Mouse (Mus musculus): Measurements from ENCODE around the gene 4930404H24Rik. TPM values are rescaled to one million over a fixed set of nuclear protein-coding genes. Genes with fewer than 3 reads are reported as not detected.
A peak's percentile ranks its signal among the peaks of the same experiment; 100 is the strongest.

The 4930404H24Rik gene
- polyA plus RNA-seq, 1 experiment from 2014 or later = not detected

DNA sequence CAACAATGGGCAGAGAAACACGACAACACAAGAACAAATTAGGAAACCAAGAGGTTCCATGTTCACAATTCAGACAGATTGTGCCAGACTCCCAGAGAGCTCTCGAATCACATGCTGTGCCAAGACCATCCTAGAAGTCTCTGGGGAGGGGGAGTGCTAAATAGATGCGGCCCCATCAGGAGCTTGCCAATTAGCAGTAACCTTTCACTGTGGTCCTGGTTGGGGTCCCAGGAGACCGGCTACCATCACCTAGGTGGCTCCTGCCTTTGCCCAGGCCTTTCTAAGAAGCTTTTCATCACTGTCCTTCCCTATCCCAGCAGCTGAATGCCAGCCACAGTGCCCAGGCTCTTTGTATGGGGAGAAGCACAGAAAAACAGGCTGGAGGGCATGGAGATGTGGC lies 8.5 kb upstream of the 4930404H24Rik start:
- WGBS = 59% methylated on average over 4 of the region's 4 CpGs
- Histone ChIP-seq H3K4me3 (ENCODE audit: low read depth, low read length) (no peak overlapping the region), H3K4me2 (replicated peaks; ENCODE audit: low read depth, low read length) (no peak overlapping the region), H3K27me3 (ENCODE audit: control insufficient read depth, insufficient read depth, low read length) (no peaks in the 10 kb centered on the region), H3K36me3 (ENCODE audit: control insufficient read depth, insufficient read depth, low read length) (no peaks in the 10 kb centered on the region), H3K4me1 (ENCODE audit: control insufficient read depth, insufficient read depth, low read length) (peaks cover 11% of the 10 kb centered on the region), H3K27ac (ENCODE audit: low read length) (no peak overlapping the region), H3K9me3 (ENCODE audit: control insufficient read depth, low read depth, low read length) (no peaks in the 10 kb centered on the region), H3K9ac (replicated peaks; ENCODE audit: low read depth, low read length) (0 out of 2 replicates have a peak overlapping the region, but pooled peaks have one; percentile 6)
- ATAC-seq (ENCODE audit: insufficient number of reproducible peaks, insufficient read depth, low FRiP score, low read depth) = no peak

DNA sequence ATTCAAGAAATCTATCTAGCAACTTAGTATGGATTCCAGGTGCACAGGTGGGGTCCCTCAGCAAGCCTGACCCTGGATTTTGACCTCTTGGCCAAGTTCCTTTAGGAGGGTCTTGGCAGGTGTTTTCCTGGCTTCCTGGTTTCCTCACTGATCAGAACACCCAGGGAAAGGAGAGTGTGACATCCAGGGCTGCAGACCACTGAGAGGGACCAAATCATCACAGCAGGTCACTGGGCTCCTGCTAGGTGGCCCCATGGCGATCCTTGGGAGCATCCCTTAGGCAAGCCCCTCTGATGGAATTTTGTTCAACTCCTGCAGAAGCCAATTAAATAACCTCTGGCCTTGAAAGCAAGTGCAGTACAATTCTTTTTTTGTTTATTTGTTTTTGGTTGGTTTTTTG lies 2.5 kb upstream of the 4930404H24Rik start:
- Histone ChIP-seq H3K9me3 (ENCODE audit: control insufficient read depth, low read depth, low read length) (no peaks in the 10 kb centered on the region), H3K4me2 (replicated peaks; ENCODE audit: low read depth, low read length) (no peak overlapping the region), H3K27ac (ENCODE audit: low read length) (no peak overlapping the region), H3K4me1 (ENCODE audit: control insufficient read depth, insufficient read depth, low read length) (peaks cover 21% of the 10 kb centered on the region), H3K9ac (replicated peaks; ENCODE audit: low read depth, low read length) (no peak overlapping the region), H3K4me3 (ENCODE audit: low read depth, low read length) (no peak overlapping the region), H3K27me3 (ENCODE audit: control insufficient read depth, insufficient read depth, low read length) (no peaks in the 10 kb centered on the region), H3K36me3 (ENCODE audit: control insufficient read depth, insufficient read depth, low read length) (no peaks in the 10 kb centered on the region)
- WGBS = 84% methylated on average over 1 of the region's 1 CpGs
- ATAC-seq (ENCODE audit: insufficient number of reproducible peaks, insufficient read depth, low FRiP score, low read depth) = no peak

DNA sequence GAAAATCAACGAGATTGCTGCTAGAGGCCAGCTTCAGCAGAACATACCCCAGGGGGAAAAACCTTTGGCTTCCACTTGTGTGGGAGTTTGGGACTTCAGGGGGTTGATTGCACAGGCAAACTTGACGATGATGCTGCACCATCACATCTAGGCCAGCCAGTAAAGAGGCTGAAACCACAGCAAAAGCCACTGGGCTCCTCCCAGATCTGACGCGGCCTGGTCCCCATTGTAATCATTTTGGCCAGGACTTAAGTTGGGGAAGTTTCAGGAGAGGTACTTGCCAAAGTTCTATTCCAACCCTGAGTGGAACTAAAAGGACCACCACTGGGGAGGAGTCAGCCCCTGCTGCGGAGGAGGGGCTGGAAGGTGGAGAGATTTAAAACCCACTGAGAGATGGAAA lies 1.6 kb upstream of the 4930404H24Rik start:
- no peak overlapping the region for H3K9ac ChIP-seq (replicated peaks; ENCODE audit: low read depth, low read length)
- H3K4me2 ChIP-seq (replicated peaks; ENCODE audit: low read depth, low read length) = no peak overlapping the region
- WGBS = 50% methylated on average over 5 of the region's 5 CpGs
- no peaks in the 10 kb centered on the region for H3K36me3 ChIP-seq (ENCODE audit: control insufficient read depth, insufficient read depth, low read length)
- no peak for ATAC-seq (ENCODE audit: insufficient number of reproducible peaks, insufficient read depth, low FRiP score, low read depth)
- H3K27ac ChIP-seq (ENCODE audit: low read length) = no peak overlapping the region
- H3K9me3 ChIP-seq (ENCODE audit: control insufficient read depth, low read depth, low read length) = no peaks in the 10 kb centered on the region
- H3K4me3 ChIP-seq (ENCODE audit: low read depth, low read length) = no peak overlapping the region
- no peaks in the 10 kb centered on the region for H3K27me3 ChIP-seq (ENCODE audit: control insufficient read depth, insufficient read depth, low read length)
- peaks cover 21% of the 10 kb centered on the region for H3K4me1 ChIP-seq (ENCODE audit: control insufficient read depth, insufficient read depth, low read length)

DNA sequence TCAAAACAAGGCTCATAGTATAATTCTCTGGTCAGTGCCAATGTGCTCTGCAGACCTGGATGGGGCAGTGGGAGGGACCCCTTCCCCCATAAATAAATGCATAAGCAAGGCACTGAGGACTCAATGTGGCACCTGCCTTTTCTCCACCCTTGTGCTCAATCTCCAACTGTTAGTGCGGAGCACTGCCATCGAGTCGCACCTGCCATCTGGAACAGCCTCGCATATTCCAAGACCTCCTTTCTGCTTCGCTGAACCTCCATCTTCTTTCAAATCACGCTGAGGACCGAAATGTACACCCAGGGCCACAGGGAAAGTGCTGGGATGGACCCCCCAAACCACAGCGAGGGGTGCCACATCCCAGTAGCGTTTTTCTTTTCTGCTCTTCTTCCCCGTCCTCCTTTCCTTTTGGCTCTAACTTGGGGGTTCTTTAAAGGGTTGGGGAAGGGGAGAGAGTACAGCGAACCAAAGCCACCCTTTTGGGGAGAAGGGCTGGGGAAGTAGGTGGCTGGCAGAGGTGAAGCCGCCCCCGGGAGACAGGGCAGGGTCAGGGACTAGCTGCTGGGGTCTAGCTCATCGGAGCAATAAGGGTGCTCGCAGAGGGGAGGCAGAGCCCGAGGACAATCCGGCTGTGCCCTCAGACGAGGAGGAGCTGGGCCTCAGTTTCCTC lies 945 bp upstream of the 4930404H24Rik start:
- no peaks in the 10 kb centered on the region for H3K9me3 ChIP-seq (ENCODE audit: control insufficient read depth, low read depth, low read length)
- no peaks in the 10 kb centered on the region for H3K27me3 ChIP-seq (ENCODE audit: control insufficient read depth, insufficient read depth, low read length)
- H3K9ac ChIP-seq (replicated peaks; ENCODE audit: low read depth, low read length) = no peak overlapping the region; the same call in 1 of the 2 replicates
- peaks cover 26% of the 10 kb centered on the region for H3K4me1 ChIP-seq (ENCODE audit: control insufficient read depth, insufficient read depth, low read length)
- ATAC-seq (ENCODE audit: insufficient number of reproducible peaks, insufficient read depth, low FRiP score, low read depth) = no peak
- no peak overlapping the region for H3K27ac ChIP-seq (ENCODE audit: low read length)
- peak overlapping the region; percentile 54; the same call in 1 of the 2 replicates for H3K4me3 ChIP-seq (ENCODE audit: low read depth, low read length)
- no peaks in the 10 kb centered on the region for H3K36me3 ChIP-seq (ENCODE audit: control insufficient read depth, insufficient read depth, low read length)
- 13% methylated on average over 18 of the region's 18 CpGs for WGBS
- H3K4me2 ChIP-seq (replicated peaks; ENCODE audit: low read depth, low read length) = peak overlapping the region; percentile 84

DNA sequence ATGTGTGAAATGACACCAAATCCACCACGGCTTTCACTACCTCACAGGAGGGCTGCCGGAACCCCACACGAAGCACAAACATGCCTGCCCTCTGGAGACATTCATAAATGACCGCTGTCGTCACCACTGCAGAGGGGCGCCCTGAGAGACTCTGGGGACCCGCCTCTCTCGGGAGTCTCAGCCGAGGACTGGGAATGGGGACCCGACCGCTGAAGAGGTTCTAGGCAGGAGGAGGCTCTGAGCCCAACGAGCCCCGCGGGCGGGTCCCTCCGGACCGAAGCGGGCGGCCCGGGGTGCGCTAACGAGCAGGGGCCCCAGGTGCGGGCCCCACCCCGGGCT lies 442 bp upstream of the 4930404H24Rik start:
- peak; percentile 23 for ATAC-seq (ENCODE audit: insufficient number of reproducible peaks, insufficient read depth, low FRiP score, low read depth)
- H3K27me3 ChIP-seq (ENCODE audit: control insufficient read depth, insufficient read depth, low read length) = no peaks in the 10 kb centered on the region
- H3K4me2 ChIP-seq (replicated peaks; ENCODE audit: low read depth, low read length) = peak overlapping the region; percentile 84
- H3K9ac ChIP-seq (replicated peaks; ENCODE audit: low read depth, low read length) = peak overlapping the region; percentile 33; the same call in 1 of the 2 replicates
- H3K36me3 ChIP-seq (ENCODE audit: control insufficient read depth, insufficient read depth, low read length) = no peaks in the 10 kb centered on the region
- H3K4me1 ChIP-seq (ENCODE audit: control insufficient read depth, insufficient read depth, low read length) = peaks cover 28% of the 10 kb centered on the region
- H3K9me3 ChIP-seq (ENCODE audit: control insufficient read depth, low read depth, low read length) = no peaks in the 10 kb centered on the region
- H3K4me3 ChIP-seq (ENCODE audit: low read depth, low read length) = peak overlapping the region; percentile 54
- under 1% methylated on average over 24 of the region's 24 CpGs for WGBS
- H3K27ac ChIP-seq (ENCODE audit: low read length) = 0 out of 2 replicates have a peak overlapping the region, but pooled peaks have one; percentile 18

DNA sequence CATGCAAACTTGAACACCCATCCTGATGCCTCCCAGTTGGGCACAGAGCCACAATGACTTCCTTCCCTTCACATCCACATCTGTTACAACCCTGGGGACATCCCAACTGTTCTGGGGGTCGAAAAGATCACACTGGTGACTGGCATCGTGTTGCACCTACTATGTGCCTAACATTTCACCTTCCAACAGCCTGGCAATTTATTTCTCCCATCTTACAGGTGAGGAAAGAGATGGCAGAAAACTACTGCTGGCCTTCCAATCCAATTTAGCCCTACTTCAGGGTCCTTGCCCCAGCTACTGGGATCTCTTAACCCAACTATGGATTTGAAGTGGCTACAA lies 772 bp downstream of the 4930404H24Rik start:
- H3K36me3 ChIP-seq (ENCODE audit: control insufficient read depth, insufficient read depth, low read length) = no peaks in the 10 kb centered on the region
- H3K4me2 ChIP-seq (replicated peaks; ENCODE audit: low read depth, low read length) = peak overlapping the region; percentile 84
- H3K27ac ChIP-seq (ENCODE audit: low read length) = peak overlapping the region; percentile 1; the same call in 1 of the 2 replicates
- H3K4me3 ChIP-seq (ENCODE audit: low read depth, low read length) = peak overlapping the region; percentile 54
- H3K9me3 ChIP-seq (ENCODE audit: control insufficient read depth, low read depth, low read length) = no peaks in the 10 kb centered on the region
- H3K9ac ChIP-seq (replicated peaks; ENCODE audit: low read depth, low read length) = no peak overlapping the region
- H3K4me1 ChIP-seq (ENCODE audit: control insufficient read depth, insufficient read depth, low read length) = peaks cover 28% of the 10 kb centered on the region
- no peak for ATAC-seq (ENCODE audit: insufficient number of reproducible peaks, insufficient read depth, low FRiP score, low read depth)
- H3K27me3 ChIP-seq (ENCODE audit: control insufficient read depth, insufficient read depth, low read length) = no peaks in the 10 kb centered on the region
- 25% methylated on average over 2 of the region's 2 CpGs for WGBS

DNA sequence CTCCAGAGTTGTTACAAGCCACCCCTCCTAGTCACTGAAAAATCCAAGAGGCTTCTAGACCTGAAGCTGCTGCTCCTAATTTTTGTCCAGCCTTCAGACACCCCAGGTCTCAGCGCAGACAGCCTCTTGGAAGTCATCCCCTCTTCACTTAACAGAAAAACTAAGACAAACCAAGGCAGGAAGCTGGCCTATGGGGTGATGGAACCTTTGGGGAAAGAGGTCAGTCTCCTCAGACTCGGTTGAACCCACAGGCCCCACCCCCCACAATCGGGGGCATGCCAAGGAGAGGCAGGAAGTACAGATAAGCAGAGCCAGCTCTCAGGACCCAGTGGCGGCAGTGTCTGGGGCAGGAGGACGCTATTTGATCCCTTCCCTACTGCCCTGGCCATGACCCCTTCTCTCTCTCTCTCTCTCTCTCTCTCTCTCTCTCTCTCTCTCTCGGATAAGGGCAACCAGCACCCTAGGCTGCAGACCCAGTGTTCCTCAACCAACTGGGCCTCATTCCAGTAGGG lies 1.2 kb downstream of the 4930404H24Rik start:
- H3K4me2 ChIP-seq (replicated peaks; ENCODE audit: low read depth, low read length) = no peak overlapping the region
- no peaks in the 10 kb centered on the region for H3K27me3 ChIP-seq (ENCODE audit: control insufficient read depth, insufficient read depth, low read length)
- WGBS = 13% methylated on average over 6 of the region's 6 CpGs
- H3K4me3 ChIP-seq (ENCODE audit: low read depth, low read length) = no peak overlapping the region
- no peaks in the 10 kb centered on the region for H3K9me3 ChIP-seq (ENCODE audit: control insufficient read depth, low read depth, low read length)
- H3K36me3 ChIP-seq (ENCODE audit: control insufficient read depth, insufficient read depth, low read length) = no peaks in the 10 kb centered on the region
- H3K4me1 ChIP-seq (ENCODE audit: control insufficient read depth, insufficient read depth, low read length) = peaks cover 28% of the 10 kb centered on the region
- no peak overlapping the region for H3K9ac ChIP-seq (replicated peaks; ENCODE audit: low read depth, low read length)
- peak overlapping the region; percentile 1; the same call in 1 of the 2 replicates for H3K27ac ChIP-seq (ENCODE audit: low read length)
- peak; percentile 12; the same call in 1 of the 2 replicates for ATAC-seq (ENCODE audit: insufficient number of reproducible peaks, insufficient read depth, low FRiP score, low read depth)

DNA sequence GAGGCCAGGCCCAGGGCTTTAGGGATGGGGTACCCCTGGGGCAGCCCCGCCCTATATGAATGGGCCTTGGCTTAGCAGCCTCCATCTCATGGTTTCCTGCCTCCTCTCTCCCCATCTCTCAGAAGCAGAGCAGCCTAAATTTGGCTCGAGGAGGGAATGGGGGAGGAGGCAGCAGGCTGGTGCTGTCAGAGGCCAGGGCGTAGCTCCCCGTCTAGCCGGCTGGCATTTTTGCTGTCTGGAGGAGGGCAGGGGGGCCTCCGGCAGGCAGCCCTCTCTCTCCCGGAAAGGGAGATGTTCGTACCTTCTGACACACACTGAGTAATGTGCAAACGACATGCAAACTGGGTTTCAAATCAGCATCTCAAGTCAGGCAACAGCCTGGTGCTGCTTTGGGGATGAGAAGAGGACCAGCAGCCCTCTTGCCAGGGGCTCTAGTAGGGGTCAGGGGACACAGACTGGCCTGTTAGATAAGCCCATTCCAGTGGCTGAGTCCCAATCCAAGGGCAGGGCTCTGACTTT lies 1.8 kb downstream of the 4930404H24Rik start:
- Histone ChIP-seq H3K9ac (replicated peaks; ENCODE audit: low read depth, low read length) (no peak overlapping the region), H3K4me1 (ENCODE audit: control insufficient read depth, insufficient read depth, low read length) (peaks cover 28% of the 10 kb centered on the region), H3K4me2 (replicated peaks; ENCODE audit: low read depth, low read length) (no peak overlapping the region), H3K27me3 (ENCODE audit: control insufficient read depth, insufficient read depth, low read length) (no peaks in the 10 kb centered on the region), H3K9me3 (ENCODE audit: control insufficient read depth, low read depth, low read length) (no peaks in the 10 kb centered on the region), H3K4me3 (ENCODE audit: low read depth, low read length) (no peak overlapping the region), H3K27ac (ENCODE audit: low read length) (peak overlapping the region; percentile 1; the same call in 1 of the 2 replicates), H3K36me3 (ENCODE audit: control insufficient read depth, insufficient read depth, low read length) (no peaks in the 10 kb centered on the region)
- 17% methylated on average over 9 of the region's 9 CpGs for WGBS
- 0 out of 2 replicates have a peak, but pooled peaks have one; percentile 2 for ATAC-seq (ENCODE audit: insufficient number of reproducible peaks, insufficient read depth, low FRiP score, low read depth)
